Mouse (Mus musculus): Measurements from ENCODE around the gene Spc25. TPM values are rescaled to one million over a fixed set of nuclear protein-coding genes. Genes with fewer than 3 reads are reported as not detected.

Spc25 gene
- polyA plus RNA-seq, 1 experiment, result 41.9 TPM

DNA sequence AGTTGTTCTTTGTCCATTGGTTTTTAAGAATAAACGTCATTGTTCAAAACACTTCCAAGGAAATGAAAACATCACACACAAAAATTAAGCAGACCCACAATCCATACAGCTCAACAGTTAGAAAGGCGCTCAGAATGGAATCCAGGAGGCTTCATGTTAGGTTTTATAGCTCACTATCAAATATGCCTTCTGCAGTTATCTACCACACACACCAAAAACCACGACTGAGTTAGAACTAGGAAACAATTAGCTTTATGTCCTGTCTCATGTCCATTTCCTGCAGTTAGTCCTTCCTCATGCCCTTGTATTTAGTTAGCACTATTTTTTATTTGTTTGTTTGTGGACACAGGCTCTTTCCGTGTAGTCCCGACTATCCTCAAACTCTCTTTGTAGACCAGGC is 14.9 kb downstream of the Spc25 start:
- TF ChIP-seq POLR2A (IDR thresholded peaks at IDR 0.05; ENCODE audit: borderline replicate concordance, low read depth, low read length) (no peak), CTCF (IDR thresholded peaks at IDR 0.05; ENCODE audit: low read depth, low read length) (no peak)
- H3K4me3 ChIP-seq (ENCODE audit: insufficient read depth, low read length), result no peak overlapping the region
- no peak overlapping the region for H3K27ac ChIP-seq (ENCODE audit: insufficient read depth, low read depth, low read length)
- peaks cover 5% of the 10 kb centered on the region for H3K4me1 ChIP-seq (ENCODE audit: control insufficient read depth, insufficient read depth, low read length)

DNA sequence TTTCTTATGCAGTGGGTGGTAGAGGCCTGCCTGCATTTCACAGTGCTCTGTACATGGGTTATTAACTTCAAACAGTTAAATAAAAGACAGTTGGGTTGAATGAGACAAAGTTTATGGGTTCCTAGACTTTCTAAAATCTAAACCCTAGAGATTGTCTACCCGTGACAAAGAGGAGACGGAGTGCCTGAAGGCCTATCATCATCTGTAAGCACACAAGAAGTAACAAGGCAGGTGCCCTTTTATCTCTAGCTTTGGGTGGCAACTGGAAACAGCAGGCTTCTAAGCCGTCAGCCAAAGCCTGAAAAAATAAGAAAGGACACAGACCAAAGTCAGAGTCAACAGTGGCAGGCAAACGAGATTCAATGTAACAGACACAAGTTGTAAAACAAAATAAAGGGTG is 16.8 kb downstream of the Spc25 start:
- peaks cover 5% of the 10 kb centered on the region for H3K4me1 ChIP-seq (ENCODE audit: control insufficient read depth, insufficient read depth, low read length)
- H3K4me3 ChIP-seq (ENCODE audit: insufficient read depth, low read length), result no peak overlapping the region
- no peak overlapping the region for H3K27ac ChIP-seq (ENCODE audit: insufficient read depth, low read depth, low read length)
- no peak for TF ChIP-seq CTCF (IDR thresholded peaks at IDR 0.05; ENCODE audit: low read depth, low read length)
- TF ChIP-seq POLR2A (IDR thresholded peaks at IDR 0.05; ENCODE audit: borderline replicate concordance, low read depth, low read length), result no peak

DNA sequence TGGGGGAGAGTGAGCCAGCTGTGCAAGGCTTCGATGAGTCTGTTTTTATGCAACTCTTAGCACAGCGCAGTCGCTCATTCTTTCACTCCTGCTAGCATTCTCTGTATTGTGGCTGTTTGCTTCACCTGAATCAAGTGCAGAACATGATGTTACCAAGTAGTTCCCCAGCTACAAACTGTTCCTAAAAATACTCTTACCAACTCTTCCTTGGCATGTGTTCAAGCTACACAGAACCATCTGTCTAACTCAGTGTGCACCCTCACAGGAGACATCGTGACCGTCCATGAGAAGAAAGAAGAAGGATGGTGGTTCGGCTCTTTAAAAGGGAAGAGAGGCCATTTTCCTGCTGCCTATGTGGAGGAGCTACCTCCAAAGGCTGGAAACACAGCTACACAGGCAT is 17.3 kb downstream of the Spc25 start:
- no peak for TF ChIP-seq CTCF (IDR thresholded peaks at IDR 0.05; ENCODE audit: low read depth, low read length)
- no peak for TF ChIP-seq POLR2A (IDR thresholded peaks at IDR 0.05; ENCODE audit: borderline replicate concordance, low read depth, low read length)
- H3K4me3 ChIP-seq (ENCODE audit: insufficient read depth, low read length), result no peak overlapping the region
- peak overlapping the region; percentile 17; the same call in 1 of the 2 replicates for H3K27ac ChIP-seq (ENCODE audit: insufficient read depth, low read depth, low read length)
- peaks cover 5% of the 10 kb centered on the region for H3K4me1 ChIP-seq (ENCODE audit: control insufficient read depth, insufficient read depth, low read length)

DNA sequence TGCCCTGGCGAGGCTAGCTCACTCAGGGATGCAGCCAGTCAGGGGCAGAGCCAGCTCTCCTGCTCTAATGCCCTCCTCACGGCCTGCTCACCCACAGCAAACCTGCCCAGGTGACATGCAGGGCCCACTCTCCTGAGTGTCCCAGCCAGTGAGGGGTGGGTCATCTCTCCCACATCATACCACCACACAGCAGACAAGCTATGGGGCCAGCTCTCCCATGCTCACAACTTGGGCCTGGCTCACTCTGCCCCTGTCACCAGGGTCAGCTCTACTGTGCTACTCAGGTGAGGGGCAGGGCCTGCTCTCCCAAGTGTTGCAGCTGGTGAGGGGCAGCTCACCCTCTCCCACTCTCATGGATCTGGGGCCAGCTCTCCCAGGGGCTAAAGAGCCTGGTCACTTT is 18.0 kb downstream of the Spc25 start:
- peaks cover 5% of the 10 kb centered on the region for H3K4me1 ChIP-seq (ENCODE audit: control insufficient read depth, insufficient read depth, low read length)
- no peak overlapping the region for H3K4me3 ChIP-seq (ENCODE audit: insufficient read depth, low read length)
- no peak overlapping the region for H3K27ac ChIP-seq (ENCODE audit: insufficient read depth, low read depth, low read length)
- TF ChIP-seq POLR2A (IDR thresholded peaks at IDR 0.05; ENCODE audit: borderline replicate concordance, low read depth, low read length) (no peak), CTCF (IDR thresholded peaks at IDR 0.05; ENCODE audit: low read depth, low read length) (no peak)

DNA sequence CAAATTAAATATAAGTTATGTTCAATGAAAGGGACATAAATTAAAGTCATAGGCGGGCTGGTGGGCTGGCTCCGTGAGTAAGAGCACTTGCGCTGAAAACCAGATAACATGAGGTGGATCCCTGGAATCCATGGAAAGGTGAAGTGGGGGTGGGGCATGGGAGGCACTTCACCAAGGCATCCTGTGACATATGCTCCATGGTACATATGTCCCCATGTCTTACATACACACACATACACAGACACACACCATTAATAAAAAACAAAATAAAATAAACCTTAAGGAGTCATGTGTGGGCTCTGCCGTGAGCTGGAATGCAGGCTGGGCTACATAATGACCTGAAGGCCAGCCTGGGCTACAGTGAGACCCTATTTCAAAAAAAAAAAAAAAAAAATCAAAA is 26.3 kb downstream of the Spc25 start:
- no peak overlapping the region for H3K27ac ChIP-seq (ENCODE audit: insufficient read depth, low read depth, low read length)
- H3K4me1 ChIP-seq (ENCODE audit: control insufficient read depth, insufficient read depth, low read length), result no peaks in the 10 kb centered on the region
- TF ChIP-seq POLR2A (IDR thresholded peaks at IDR 0.05; ENCODE audit: borderline replicate concordance, low read depth, low read length), result no peak
- TF ChIP-seq CTCF (IDR thresholded peaks at IDR 0.05; ENCODE audit: low read depth, low read length), result no peak
- H3K4me3 ChIP-seq (ENCODE audit: insufficient read depth, low read length), result no peak overlapping the region

DNA sequence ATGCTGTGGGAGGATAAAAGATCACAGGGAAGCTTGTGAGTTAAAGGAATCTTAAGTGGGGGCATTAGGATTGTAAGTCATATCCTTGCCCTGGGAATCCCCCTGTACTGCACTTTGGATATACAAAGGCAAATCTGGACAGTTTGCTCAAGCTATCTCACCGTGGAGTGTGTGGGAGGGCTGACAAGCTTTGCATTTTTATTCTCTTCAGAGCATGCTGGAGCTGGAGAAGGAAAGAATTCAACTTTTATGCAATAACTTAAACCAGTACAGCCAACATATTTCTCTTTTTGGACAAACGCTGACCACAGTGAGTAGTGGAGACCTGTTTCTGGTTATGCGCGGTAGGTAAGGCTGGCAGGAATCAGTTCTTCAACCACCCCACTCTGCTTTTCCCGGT is 30.7 kb downstream of the Spc25 start:
- TF ChIP-seq POLR2A (IDR thresholded peaks at IDR 0.05; ENCODE audit: borderline replicate concordance, low read depth, low read length) (no peak), CTCF (IDR thresholded peaks at IDR 0.05; ENCODE audit: low read depth, low read length) (no peak)
- Histone ChIP-seq H3K4me3 (ENCODE audit: insufficient read depth, low read length) (no peak overlapping the region), H3K27ac (ENCODE audit: insufficient read depth, low read depth, low read length) (no peak overlapping the region), H3K4me1 (ENCODE audit: control insufficient read depth, insufficient read depth, low read length) (no peaks in the 10 kb centered on the region)

DNA sequence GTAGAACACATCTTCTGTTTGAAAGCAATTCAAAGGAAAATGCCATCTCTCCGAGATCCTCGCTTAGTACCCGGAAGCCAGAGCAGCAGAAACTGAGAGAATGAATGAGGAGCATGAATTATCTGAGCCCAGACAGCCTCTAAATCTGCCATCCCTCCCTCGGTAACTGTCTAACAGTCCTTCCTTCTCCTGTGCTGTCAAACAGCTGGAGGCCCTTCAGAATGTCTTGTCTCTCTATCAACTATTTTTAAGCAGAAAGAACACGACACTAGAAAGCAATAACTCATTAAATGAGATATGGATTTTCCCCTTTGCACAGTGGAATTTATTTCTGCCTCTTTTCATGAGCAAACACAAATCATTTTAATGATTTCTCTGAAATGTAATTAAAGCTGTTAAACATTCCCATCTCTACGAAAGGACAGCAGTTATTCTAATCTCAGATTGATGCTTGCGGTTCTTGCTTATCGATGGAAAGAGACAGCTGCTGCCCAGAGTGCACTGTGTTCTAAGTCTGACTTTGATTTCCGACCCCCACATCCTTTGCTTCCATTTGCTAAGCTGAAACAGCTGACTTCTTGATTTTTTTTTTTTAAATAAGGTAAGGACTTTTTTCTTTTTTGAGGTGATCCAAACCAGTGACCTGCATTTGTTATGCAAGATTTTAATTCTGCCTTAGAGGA is 35.5 kb downstream of the Spc25 start:
- Histone ChIP-seq H3K4me1 (ENCODE audit: control insufficient read depth, insufficient read depth, low read length) (no peaks in the 10 kb centered on the region), H3K27ac (ENCODE audit: insufficient read depth, low read depth, low read length) (no peak overlapping the region), H3K4me3 (ENCODE audit: insufficient read depth, low read length) (no peak overlapping the region)
- no peak for TF ChIP-seq CTCF (IDR thresholded peaks at IDR 0.05; ENCODE audit: low read depth, low read length)
- TF ChIP-seq POLR2A (IDR thresholded peaks at IDR 0.05; ENCODE audit: borderline replicate concordance, low read depth, low read length), result no peak

DNA sequence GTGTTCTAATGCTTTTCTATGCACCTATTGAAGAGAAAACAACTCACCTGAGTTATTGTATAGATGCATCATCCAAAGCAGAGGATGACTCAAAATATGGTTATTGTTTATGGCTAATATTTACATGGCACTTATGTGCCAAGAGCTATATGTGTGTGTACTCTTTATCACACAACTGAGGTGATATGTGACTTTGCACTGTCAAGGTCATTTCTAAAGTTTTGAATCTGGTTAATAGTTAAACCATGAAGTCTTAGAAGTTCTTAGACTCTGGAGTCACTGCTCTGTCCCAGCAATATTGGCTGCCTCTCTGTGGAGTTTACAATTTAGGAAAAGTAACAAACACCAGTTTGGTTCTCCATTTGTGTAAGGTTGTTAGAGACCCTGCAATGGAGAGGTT is 47.1 kb downstream of the Spc25 start:
- TF ChIP-seq CTCF (IDR thresholded peaks at IDR 0.05; ENCODE audit: low read depth, low read length) (no peak), POLR2A (IDR thresholded peaks at IDR 0.05; ENCODE audit: borderline replicate concordance, low read depth, low read length) (no peak)

DNA sequence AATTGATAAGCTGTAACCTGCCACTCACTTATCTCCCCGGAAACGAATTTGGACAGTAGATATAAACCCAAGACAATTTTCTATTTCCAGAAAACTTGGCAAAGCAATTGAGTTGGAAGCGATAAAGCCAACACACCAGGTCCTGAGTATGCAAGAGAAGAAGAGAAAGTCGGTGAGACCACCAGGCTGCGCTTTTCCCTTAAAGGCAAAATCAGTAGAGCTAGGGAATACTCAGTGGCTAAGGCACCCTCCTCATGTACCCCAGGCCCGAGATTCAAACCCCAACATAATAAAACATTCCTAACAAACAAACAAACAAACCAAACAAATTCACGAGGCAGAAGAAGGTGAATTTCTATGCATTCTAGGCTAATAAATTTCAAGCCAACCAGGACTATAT is 49.7 kb downstream of the Spc25 start:
- H3K4me1 ChIP-seq (ENCODE audit: control insufficient read depth, insufficient read depth, low read length), result no peaks in the 10 kb centered on the region
- no peak overlapping the region for H3K4me3 ChIP-seq (ENCODE audit: insufficient read depth, low read length)
- TF ChIP-seq CTCF (IDR thresholded peaks at IDR 0.05; ENCODE audit: low read depth, low read length) (no peak), POLR2A (IDR thresholded peaks at IDR 0.05; ENCODE audit: borderline replicate concordance, low read depth, low read length) (no peak)
- no peak overlapping the region for H3K27ac ChIP-seq (ENCODE audit: insufficient read depth, low read depth, low read length)

More for the DNA sequence above, 47.1 kb downstream of the Spc25 start:
- Histone ChIP-seq H3K27ac (ENCODE audit: insufficient read depth, low read depth, low read length) (no peak overlapping the region), H3K4me3 (ENCODE audit: insufficient read depth, low read length) (no peak overlapping the region), H3K4me1 (ENCODE audit: control insufficient read depth, insufficient read depth, low read length) (no peaks in the 10 kb centered on the region)

DNA sequence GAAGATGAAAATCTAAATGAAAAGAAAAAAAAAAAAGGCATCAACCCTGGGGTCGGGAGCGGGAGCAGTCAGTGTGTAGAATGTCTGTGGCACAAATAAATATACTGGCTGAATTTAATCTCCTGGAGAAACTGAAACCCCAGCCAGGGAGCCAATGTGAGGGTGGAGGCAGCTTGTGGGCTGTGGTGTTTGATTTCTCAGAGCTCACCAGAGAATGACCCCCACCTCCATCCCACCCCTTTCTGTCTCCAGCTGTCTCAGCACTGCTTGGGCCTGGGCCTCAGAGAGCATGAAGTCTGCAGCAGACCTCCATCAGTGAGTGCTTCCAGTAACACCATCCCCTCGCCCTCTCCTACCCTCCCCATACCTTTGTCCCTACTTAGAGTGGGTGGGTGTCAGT is 50.1 kb downstream of the Spc25 start:
- Histone ChIP-seq H3K4me1 (ENCODE audit: control insufficient read depth, insufficient read depth, low read length) (no peaks in the 10 kb centered on the region), H3K27ac (ENCODE audit: insufficient read depth, low read depth, low read length) (no peak overlapping the region)
- TF ChIP-seq POLR2A (IDR thresholded peaks at IDR 0.05; ENCODE audit: borderline replicate concordance, low read depth, low read length) (no peak), CTCF (IDR thresholded peaks at IDR 0.05; ENCODE audit: low read depth, low read length) (no peak)

More for the DNA sequence above, 50.1 kb downstream of the Spc25 start:
- no peak overlapping the region for H3K4me3 ChIP-seq (ENCODE audit: insufficient read depth, low read length)
